Mouse (Mus musculus) Patski (cell line): ENCODE measurements at regions not wholly inside any gene's neighbourhood (a gene's known extent, or its start where the extent isn't known, plus 50 kb on each side); places are given as distances from the start of the nearest gene placed in this dataset.
A peak's percentile ranks its signal among the peaks of the same experiment; 100 is the strongest.
"Not testable (repeated sequence)": the region's sequence is repeated elsewhere in the genome, so short reads cannot be mapped to it uniquely, and the experiment has no call there.

Experiments
- ATAC-seq: fragments of 100-300 bp; one replicate; pipeline ENCODE4 v1.8.0; 2021
- CTCF ChIA-PET: fragments of 350-600 bp; sonication (Branson Sonifier 250); formaldehyde crosslinking; loops from one replicate; lab custom pipeline; 2022; ENCODE audit warnings: inconsistent platforms; lab: Charles Lee
- POLR2A ChIA-PET: fragments of 350-600 bp; sonication (Branson Sonifier 250); formaldehyde crosslinking; loops from one replicate; lab custom pipeline; 2022; ENCODE audit warnings: antibody characterized with exemption, inconsistent platforms; lab: Charles Lee
- DNase-seq: peaks from one replicate; pipeline ENCODE4 v3.0.0-alpha.2; 2011; ENCODE audit warnings: low read depth, low spot score
- H3K27me3 ChIP-seq: fragments of 371-371 bp; one replicate; pipeline ENCODE4 v1.5.1; 2021
- CTCF ChIP-seq: fragments of 100-300 bp; IDR thresholded peaks from one replicate; pipeline ENCODE4 v1.5.1; 2021
- in situ Hi-C: fragments of 300-500 bp; cut with MboI; formaldehyde crosslinking; loops from 3 replicates; pipeline ENCODE4 v1.11.1; 2018; ENCODE audit warnings: low pct_unique_long_range_greater_than_20kb, mixed read lengths

- no peaks in the 10 kb centered on the region for H3K27me3 ChIP-seq
- CTCF ChIA-PET: no interaction called here
- TF ChIP-seq CTCF: no peak
- DNase-seq (no peak), ATAC-seq (no peak)
- in situ Hi-C loops: no loop called here
- POLR2A ChIA-PET: no interaction called here
Observed at GRCm38 (mm10) chr2:10658317-10658716, 288.0 kb downstream of the Sfmbt2 start.

DNA sequence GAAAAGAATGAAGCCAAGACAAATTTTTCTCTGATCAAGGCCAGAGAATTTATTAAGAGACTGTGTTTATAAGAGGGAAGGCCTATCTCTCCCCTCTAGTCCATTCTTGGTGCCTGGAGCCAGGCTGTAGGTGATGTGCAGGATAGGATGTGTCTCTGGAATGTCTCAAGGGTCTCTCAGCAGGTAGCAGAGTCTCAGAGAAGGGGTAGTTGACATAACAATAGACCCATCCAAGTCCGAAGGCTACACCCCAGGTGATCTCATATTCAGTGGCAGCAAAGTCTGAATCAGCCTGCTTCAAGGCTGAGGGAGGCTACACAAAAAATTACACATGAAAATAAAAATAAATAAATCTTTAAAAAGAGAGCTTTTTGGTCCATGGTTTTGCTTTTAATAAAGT lies 297.6 kb downstream of the Sfmbt2 start:
- POLR2A ChIA-PET, DNase-seq: not testable (repeated sequence)

DNA sequence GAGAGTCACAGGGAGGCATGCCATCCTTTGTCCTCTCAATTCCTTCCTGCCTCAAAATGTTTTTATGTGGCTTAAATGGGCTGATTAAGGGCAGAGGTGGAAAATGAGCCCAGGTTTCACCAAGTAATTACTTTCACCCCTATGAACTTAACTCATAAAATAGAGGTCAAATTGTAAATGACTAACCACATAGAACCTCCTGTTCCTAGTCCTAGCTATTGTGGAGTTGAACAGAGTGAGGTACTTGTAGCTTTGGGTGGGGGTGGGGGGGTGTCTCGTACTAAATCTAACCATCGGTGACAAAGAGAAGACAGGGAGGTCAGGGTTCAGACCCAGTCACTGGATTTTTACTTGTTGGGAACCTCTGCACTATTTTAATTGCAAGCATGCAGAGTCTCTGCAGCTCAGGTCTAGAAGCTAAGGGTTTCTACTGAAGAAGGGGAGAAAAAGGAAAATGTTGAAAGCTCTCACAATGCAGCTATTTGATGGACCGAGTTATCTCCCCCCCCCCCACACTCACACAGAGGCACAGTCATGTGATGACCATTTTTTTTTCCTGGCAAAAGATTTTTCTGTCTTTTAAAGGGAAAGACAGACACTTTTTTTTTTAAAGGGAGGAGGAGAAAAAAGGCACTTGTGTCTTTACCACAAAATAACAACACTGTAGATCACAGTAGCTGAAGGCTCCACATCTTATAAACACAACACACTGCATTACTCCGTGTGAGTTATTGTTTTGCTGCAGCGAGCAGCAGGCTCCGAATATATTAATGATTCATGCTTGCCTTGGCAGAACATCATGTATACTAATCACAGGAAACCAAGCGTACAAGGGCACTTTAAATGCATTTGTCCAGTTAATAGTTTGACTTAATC lies 300.4 kb downstream of the Sfmbt2 start:
- ChIA-PET POLR2A (interaction anchor here (0.6 kb wide), 1 partner anchor 47 kb away, joined by 5 read pairs; no protein-coding TSS in a partner anchor), CTCF (no interaction called here)
- DNase-seq (no peak), ATAC-seq (no peak)
- no peaks in the 10 kb centered on the region for H3K27me3 ChIP-seq
- no peak for TF ChIP-seq CTCF
- in situ Hi-C loops: no loop called here

More for the DNA sequence above, 297.6 kb downstream of the Sfmbt2 start:
- CTCF ChIA-PET, ATAC-seq, in situ Hi-C loops, H3K27me3 ChIP-seq: not testable (repeated sequence)

DNA sequence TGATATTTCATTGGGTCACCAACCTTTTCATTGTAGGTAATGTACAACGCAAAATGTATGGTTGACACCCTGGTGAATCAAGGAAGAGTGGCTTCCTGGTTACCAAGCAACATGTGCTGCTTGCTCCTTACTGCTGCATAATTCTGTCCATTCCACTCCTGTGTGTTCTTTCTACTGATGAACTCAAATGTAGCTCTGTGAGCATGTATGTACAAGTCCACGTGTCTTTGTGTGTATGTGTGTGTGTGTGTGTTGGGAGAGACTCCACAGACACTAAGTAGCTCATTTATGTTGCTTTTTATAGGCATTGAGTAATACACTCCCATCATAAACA lies 301.0 kb downstream of the Sfmbt2 start:
- ATAC-seq (no peak), DNase-seq (no peak)
- POLR2A ChIA-PET: no interaction called here
- in situ Hi-C loops: no loop called here
- no peaks in the 10 kb centered on the region for H3K27me3 ChIP-seq
- CTCF ChIA-PET: no interaction called here
- no peak for TF ChIP-seq CTCF

GRCm38 (mm10) chr2:10672196-10672595 lies 301.9 kb downstream of the Sfmbt2 start:
- DNase-seq (no peak), ATAC-seq (no peak)
- no peaks in the 10 kb centered on the region for H3K27me3 ChIP-seq
- in situ Hi-C loops: no loop called here
- ChIA-PET CTCF (no interaction called here), POLR2A (no interaction called here)
- TF ChIP-seq CTCF: no peak

DNA sequence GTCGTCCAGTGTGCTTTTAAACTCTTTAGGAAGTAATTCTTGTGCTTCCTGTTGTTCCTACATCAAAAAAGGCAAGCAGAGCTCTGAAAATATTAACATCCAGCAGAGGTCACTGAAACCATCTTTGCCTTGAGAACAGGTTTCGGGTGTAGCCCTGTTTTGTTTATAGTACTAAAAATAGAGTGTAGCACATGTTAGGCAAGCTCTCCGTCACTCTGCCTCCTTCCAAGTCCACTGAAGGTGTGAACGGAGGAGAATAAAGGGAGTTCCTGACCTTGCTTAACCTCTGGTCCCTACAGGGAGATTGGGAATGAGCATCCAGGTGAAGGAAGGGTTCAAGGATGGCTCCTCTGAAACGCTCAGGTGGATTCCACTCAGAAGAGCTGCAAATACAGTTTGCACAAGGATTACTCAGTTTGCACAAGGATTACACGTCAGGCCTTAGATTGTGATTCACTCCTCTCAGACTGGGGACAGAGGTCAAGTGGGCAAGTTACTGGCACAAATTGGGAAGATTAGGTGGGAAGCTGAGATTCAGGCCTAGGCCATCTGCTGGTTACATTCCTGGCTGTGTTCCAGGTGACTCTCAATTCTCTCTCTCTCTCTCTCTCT lies 304.5 kb downstream of the Sfmbt2 start:
- no peaks in the 10 kb centered on the region for H3K27me3 ChIP-seq
- CTCF ChIA-PET: no interaction called here
- TF ChIP-seq CTCF: no peak
- in situ Hi-C loops: no loop called here
- no peak for DNase-seq
- POLR2A ChIA-PET: no interaction called here
- no peak for ATAC-seq

GRCm38 (mm10) chr2:10701459-10701858 lies 331.1 kb downstream of the Sfmbt2 start:
- no peaks in the 10 kb centered on the region for H3K27me3 ChIP-seq
- ChIA-PET POLR2A (no interaction called here), CTCF (interaction anchor here (3.2 kb wide), 1 partner anchor 13 kb away, joined by 7 read pairs; no protein-coding TSS in a partner anchor)
- DNase-seq: no peak
- no peak for TF ChIP-seq CTCF
- in situ Hi-C loops: no loop called here
- no peak for ATAC-seq

GRCm38 (mm10) chr2:10718366-10718765 lies 348.1 kb downstream of the Sfmbt2 start:
- in situ Hi-C loops: no loop called here
- ChIA-PET CTCF (no interaction called here), POLR2A (no interaction called here)
- peak; percentile 39 for ATAC-seq
- DNase-seq: no peak
- TF ChIP-seq CTCF: no peak
- no peaks in the 10 kb centered on the region for H3K27me3 ChIP-seq

DNA sequence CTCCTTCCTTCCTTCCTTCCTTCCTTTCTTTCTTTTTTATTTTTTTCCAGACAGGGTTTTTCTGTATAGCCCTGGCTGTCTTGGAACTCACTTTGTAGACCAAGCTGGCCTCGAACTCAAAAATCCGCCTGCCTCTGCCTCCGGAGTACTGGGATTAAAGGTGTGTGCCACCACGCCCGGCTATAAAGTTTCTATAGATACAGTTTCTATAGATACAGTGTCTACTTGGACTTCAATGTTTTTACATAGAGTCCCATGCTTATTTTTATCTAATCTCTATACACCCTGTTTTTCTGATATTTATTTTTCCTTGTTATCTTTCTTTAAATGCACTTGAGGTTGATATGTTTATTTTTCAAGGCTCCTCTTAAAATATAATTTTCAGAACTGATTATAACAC lies 364.0 kb downstream of the Sfmbt2 start:
- in situ Hi-C loops, ATAC-seq, POLR2A ChIA-PET, DNase-seq, CTCF ChIA-PET: not testable (repeated sequence)
- peaks cover 12% of the 10 kb centered on the region for H3K27me3 ChIP-seq

DNA sequence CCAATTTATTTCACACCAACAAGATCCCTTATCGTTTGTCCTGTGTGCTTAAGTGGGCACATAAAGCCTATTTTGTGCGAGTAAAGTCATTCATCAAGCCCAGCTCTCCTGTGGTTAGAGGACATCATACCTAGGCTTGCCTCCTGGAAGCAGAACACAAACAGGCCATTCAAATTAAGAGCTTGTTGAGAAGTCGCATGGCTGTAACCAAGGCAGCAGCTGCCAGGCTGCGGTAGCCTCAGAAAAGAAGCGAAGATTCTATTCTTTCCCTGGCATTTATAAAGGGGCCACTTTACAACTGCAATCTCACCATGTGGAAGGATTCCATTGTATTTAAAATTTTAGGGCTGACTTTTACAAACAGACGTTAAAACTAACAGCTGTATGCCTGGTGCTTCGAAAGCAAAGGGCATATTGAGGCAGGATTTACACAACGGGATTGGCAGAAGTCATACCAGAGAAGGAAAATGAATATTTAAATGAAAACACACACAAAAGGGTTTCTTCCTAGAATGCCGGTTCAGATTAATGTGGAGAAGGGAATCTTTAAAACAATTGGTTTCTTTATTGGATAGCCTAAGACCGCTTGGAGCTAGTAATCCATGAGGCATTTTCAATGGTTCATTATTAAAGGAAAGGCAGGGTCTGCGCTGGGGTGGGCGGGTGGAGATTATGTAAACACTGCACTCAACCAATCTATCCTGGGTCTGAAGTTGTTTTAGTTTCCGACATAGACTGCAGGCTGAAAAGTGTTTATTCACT lies 366.6 kb downstream of the Sfmbt2 start:
- POLR2A ChIA-PET: no interaction called here
- TF ChIP-seq CTCF: no peak
- no peak for ATAC-seq
- in situ Hi-C loops: no loop called here
- DNase-seq: no peak
- peaks cover 14% of the 10 kb centered on the region for H3K27me3 ChIP-seq
- CTCF ChIA-PET: no interaction called here

- peaks cover 14% of the 10 kb centered on the region for H3K27me3 ChIP-seq
- no peak for TF ChIP-seq CTCF
- ATAC-seq: no peak
- ChIA-PET POLR2A (no interaction called here), CTCF (no interaction called here)
- DNase-seq: no peak
- in situ Hi-C loops: no loop called here
Observed at GRCm38 (mm10) chr2:10737458-10737775, 367.1 kb downstream of the Sfmbt2 start.
